Mouse (Mus musculus): Measurements from ENCODE around the gene Dclk1.
A peak's percentile ranks its signal among the peaks of the same experiment; 100 is the strongest.

The Dclk1 gene

DNA sequence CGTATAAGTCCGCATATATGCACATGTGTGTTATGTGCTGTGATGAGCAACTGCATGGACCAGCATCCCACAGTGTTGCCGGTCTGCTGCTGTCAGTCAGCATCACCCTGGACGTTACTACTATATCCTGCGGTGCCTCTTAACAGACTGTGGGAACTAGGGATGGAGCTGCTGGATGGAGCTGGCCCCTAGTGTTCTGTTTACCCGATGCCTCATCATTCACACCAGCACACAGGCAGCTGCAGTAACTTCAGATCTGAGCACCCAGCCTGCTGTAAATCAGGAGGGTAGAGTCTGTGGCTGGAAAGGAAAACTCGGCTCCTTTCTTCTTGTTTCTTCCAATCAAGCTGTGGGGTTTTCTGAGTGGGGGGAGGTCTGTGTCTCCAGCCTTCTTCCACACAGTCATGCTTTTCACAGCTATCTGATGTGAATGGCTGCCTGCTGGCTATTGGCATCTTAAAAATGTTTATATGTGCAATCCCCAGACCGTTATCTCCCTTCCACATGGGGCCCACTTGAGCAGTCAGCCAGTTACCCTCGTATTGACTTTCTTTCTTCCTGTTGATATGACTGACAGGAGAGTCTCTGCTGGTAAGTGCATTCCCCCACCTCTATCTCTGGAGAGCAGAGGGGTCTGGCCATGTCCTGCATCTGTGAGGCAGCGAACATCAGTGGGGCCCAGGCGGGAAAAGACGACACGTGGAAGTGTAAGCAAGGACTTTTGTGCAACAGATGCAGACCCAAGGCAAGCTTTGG lies 301.9 kb downstream of the Dclk1 start:
- DNase-seq = no peak

DNA sequence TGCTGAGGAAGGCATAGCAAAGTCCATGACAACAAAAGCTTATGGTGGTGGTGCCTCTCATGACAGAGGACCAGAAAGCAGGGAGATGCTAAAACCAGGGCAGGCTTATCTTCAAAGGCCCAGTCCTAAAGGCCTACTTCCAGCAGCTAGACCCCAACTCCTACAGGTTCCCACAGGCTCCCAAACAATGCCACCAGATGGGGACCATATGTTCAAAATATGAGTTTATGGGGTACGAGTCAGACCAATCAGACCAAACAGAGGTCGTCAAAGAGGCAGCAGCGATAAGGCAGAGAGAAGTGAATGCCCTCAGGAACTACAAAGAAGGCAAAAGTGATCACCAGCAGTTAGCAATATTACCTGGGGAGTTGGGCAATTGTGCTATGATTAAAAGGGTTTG lies 303.1 kb downstream of the Dclk1 start:
- no peak for DNase-seq

DNA sequence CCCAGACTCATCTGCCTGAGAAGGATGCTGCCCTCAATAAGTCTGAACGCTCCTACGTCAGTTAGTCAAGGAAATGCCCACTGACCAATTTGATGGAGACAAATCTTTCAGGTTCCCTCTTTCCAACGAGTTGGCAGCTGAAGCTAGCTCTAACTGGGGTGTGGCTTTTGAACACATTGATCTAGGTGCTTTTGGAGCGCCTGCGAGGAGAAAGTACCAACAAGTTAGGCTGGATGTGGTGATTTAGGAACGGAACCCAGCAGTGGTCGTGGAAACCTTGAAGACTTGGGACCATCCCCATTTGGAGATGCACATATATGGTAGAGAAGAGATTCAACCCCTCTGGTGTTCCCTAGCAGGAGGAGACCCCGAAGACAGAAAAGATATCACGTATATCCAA lies 303.8 kb downstream of the Dclk1 start:
- no peak for DNase-seq

DNA sequence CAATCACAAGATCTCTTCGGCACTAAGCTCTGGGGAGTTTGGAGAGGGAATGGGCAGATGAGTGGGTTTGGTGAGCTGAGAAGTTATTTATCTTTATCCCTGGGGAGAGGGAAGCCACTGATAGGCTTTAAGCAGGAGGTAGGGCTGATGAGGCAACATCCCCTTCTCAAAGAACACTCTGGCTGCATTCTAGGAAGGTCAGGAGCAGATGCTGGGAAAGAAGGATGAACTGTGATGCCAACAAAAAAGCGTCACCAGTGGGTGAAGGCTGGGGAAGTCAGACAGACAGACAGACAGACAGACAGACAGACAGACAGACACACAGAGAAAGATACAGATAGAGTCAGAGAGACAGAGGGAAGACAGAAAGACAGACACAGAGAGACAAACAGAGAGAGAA lies 304.9 kb downstream of the Dclk1 start:
- no peak for DNase-seq

DNA sequence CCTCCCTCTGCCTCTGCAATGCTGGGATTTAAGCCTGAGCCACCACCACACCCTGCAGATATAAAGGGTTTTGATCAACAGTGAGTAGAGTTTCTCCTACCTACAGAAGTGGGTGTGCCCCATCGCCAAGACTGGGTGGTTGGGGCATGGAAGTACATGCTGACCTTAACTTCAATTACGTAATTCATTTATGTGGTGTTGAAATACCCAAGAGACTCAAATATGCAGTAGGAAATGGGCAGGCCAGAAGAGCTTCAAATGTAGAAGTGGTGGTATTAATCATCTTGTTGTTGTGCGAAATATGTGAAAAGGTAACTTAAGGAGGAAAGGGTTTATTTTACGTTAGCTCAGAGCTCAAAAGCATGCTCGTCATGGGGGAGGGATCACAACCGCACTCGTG lies 307.2 kb downstream of the Dclk1 start:
- DNase-seq = no peak

DNA sequence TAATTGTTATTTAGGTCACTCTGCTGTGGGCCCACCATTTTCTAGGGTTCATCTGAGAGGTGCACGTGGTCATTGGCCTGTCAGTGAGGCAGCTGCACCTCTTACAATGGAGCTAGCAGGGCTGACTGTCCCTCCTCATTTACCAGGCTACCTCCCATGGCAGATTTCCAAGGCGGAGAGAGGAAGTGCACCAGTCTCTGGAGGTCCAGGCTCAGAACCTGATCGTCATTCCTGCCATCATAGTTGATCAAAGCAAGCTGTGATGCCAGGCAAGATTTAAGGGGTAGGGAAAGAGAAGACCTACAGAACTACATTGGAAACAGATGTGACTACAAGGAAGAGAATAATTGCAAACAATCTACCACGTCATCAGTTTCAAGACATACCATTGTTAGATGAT lies 308.8 kb downstream of the Dclk1 start:
- no peak for DNase-seq

DNA sequence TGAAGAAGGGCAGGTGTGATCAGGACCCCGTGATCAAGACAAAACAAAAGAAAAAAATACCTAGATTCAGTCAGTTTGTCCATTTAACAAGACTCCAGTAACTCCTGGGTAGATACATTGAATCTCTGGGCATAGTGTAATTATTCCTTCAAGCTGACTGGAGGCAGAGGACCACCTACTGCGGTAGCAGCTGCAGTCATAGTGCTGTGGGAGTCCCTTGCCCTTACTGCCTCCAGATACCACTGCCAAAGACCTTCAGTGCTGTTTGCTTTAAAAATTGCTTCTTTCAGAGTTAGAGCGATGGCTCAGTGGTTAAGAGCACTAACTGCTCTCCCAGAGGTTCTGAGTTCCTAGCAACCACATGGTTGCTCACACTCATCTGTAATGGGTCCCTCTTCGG lies 309.7 kb downstream of the Dclk1 start:
- no peak for DNase-seq

DNA sequence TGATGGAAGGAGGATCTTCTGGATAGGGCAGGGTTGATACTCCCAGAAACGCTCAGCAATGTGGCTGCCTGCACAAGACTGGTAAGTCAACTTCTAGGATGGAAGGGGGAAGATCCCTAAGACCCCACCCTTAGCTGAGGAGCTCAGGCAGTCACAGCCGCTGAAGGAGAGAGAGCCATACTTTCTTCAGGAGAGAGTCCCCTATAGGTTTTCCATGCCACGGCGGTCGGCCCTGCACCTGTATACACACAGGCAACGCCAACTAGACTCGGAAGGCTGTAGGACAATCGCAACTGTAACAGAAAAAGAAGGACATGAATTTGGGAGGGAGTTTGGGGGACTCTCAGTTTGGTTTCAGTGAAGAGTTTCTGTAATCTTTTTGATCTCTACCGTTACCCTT lies 310.9 kb downstream of the Dclk1 start:
- DNase-seq = no peak

DNA sequence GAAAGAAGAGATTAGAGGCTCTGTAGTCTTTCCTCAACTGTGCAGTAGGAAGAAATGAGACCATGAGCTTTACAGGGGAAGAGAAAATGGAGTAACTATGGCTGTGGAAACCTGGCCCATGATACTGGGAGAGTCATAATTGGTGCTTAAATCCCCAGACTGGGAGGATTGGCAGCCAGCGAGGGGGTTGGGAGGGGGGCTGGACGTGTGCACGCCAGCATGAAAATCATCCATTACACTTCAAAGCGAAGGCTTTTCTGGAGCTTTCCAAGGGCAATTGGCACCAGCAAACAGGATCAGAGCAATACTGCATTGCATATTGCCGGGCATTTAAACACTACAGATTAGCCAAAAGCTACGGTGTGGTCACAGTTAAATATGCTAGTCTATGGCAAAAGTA lies 313.7 kb downstream of the Dclk1 start:
- DNase-seq = no peak

DNA sequence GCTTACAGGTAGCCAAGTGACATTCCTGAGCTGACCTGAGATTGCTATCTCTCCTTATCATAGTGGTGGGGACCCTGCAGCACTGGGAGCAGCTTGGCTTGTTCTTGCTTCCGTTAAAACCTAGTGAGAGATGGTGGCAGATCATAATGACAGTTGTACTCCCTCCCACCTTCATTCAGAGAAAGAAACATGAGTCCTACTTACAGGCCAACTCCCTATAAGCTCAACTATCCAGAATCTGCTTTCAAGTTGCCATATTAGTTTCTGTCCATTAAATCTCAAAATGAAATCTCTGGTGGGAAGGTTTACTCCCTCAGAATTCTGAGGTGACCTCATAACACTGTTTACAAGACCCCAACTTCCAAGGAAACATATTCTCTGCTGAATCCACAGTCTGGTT lies 316.4 kb downstream of the Dclk1 start:
- DNase-seq = no peak

DNA sequence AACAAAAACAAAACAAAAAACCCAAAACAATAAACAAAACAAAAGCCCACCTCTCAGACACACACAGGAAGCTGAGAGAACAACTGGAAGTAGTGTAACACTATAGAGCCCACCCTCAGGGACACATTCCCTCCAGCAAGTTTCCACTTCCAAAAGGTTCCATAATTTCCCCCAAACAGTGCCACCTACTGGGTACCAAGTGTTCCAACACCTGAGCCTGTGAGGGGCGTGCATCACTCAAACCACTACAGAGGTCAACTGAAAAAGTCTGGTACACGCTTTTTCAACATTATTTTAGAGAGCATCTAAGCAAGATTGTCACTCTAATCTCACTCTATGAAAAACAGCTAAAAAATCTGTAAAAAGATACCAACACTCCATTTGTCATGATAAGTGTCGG lies 325.3 kb downstream of the Dclk1 start:
- no peak for DNase-seq

DNA sequence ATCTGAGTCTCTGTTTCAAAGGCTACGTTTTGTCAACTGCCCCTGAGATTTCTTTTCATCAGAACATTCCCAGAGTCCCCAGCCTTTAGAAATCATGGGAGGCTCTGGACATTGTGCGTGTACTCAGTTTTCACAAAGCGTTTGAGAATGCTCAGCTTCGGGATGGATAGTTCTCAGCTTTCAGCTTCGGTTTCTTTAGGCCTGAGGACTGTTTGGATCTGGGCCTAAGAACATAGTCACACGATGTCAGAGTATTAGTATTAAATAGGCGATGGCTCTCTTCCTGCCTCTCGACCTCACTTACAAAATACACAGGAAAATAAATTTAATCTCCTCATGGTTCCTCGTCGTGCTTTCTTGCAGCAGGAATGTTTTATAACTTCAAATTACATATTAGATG lies 327.4 kb downstream of the Dclk1 start:
- no peak for DNase-seq

DNA sequence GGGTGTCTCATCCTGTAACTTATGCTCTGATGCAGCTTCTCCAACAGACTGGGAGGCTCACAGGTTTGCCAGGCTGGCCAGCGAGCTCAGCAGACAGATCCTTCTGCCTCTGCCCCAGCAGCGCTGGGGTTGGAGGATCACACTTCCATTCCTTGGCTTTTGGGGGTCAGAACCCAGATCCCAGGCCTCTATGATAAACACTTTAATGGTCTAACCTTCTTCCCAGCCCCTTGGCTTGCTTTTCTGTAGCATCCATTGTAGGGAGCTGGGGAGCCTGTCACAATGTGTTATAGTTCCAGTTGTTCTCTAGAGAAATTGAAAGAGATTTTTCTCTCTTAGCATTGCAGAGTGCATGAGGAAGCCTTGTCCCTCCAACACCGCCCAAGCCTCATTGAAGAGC lies 328.9 kb downstream of the Dclk1 start:
- DNase-seq = no peak

DNA sequence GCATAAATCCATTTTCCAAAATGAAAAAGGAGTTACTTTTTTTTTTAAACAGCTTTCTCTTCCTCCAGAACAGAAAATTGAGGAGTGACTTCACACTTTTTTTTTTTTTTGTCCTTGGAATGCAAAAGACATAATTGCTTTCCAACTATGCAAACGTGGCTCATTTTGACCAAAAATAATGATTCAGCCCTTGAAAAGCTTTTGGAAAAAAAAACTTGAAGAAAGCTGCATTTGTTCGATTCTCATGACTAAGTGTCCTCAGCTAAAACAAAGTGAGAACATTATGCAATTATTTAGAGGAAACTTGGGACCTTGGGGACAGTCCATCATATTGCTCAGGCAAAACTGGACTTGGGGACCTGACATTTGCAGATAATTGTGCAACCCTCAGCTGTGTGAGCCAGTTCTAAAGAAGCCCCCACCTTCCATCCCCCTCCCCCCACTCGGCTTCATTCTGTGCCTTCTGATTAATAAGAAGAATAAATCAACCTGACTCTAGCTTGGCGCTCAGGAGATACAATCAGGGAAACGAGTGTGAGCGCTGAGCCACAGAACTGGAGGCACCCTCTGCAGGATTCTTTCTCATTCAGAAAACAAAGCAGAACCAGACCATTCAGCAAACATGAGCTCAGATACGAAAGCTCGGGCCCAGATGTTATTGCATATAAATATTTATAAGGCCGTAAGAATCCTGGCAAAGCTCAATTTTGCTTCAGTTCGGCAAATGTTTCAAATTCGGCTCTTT lies 329.6 kb downstream of the Dclk1 start:
- no peak for DNase-seq

DNA sequence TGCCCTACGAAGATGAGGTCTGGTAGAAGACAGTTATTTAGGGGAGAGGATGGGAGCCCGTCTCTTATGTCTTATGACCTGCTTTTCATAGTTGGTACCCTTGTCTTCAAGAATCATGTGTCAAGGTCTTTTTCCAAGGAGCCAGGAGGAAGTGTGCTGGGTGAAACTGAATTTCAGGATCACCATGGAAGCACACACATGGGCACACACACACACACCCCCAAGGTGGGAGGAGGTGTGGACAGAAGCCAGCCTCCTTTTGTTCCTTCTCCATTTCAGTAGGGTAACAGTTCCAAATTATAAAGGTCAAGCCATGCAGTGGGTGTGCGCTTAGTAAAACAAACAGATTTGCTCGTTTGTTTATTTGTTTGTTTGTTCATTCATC lies 330.1 kb downstream of the Dclk1 start:
- no peak for DNase-seq

DNA sequence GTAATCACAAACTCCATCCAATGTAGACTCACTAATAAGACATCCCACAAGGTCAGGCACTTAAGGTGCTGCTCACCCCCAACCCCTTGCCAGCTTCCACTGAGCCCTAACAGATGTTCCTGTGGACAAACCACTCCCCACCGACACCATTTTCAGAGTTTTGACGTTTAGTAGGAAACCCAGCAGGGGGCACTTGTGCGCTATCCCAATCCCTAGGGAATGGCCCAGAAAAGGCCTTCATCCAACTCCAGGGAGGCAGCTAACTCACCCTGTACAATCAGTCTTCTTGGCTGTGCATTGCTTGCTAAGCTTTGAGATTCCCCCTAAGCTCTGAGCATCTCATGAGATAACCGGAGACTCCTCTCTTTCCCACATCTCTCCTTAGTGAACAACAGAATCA lies 331.8 kb downstream of the Dclk1 start:
- peak in 1 of 2 experiments; percentile 20 for DNase-seq

DNA sequence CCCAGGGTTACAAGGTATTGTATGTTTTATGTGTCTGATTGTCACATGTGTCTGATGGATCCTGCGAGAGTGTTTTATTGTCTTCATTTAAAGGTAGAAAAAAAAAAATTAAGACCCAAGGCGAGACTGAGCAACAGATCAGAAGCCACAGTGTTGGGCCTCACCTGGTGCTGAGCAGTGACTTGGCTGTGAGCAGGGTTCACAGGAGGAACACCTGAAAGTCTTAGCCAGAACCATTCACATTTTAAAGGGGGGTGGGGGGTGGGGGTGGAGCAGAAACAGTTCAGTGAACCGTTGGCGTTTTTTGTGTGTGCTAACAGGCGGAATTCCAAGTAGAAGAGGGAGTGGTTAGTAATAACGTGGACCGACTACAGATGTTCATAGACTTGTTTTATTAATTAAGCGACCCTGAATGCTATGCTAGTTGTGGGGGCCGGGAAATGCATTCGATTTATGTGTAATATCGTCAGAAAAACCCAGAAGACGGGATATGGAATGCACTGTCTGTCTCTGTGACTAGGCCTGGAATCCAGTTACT lies 345.3 kb downstream of the Dclk1 start:
- DNase-seq = no peak

DNA sequence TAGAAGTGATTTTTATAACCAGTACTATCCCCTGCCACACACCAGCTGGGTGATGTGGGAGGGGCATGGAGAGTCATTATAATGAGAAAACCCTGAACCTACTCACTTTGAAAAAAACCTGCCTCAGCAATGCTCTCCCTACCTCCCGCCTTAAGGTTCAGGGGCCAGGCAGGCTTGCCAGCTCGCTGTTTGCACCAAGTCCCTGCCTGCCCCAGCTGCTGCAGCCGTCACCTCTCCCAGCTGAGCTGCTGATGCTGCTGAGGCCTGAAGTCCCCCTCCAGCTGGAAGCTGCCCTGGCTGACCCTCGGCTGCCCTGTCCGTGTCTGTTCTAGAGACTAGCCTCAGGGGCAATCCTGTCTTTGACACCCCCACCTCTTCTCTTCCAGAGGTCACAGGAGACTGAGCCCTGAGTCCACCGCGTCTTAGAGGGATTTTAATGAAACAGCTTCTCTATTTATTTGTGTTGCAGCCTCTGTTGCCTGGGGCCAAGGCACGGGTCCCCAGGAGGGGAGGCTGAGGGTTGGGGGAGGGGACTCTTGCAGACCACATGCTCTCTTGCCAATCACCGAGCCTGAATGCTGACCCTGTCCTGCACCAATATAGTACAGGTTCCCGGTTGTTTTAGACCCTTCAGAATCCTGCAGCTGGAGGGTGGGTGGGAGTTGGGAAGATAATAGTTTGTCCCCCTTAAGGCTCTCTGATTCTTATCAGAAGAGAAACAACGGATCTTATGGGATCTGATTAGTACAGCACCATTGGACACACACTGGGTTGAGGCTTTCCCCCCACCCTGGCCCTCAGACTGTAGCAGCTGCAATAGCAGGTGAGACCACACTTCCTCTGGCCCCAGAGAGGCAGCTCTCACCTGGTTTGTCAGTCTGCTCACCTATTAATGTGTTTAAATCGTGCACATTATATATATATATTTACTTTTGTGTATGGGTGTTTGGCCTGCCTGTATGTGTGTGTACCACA lies 346.1 kb downstream of the Dclk1 start:
- DNase-seq = peak in 1 of 2 experiments; percentile 31

Measured in lung, postnatal 4 days (tissue).